Mouse (Mus musculus): ENCODE data around the gene Rasgrf1. TPM values are rescaled to one million over a fixed set of nuclear protein-coding genes. Genes with fewer than 3 reads are reported as not detected.

Gene Rasgrf1
- polyA plus RNA-seq, 2 experiments from 2014 or later = not detected

GRCm38 (mm10) chr9:89970886-89971486, 61.3 kb downstream of the Rasgrf1 start:
- ATAC-seq = no peak

- no peak for ATAC-seq
Measured at GRCm38 (mm10) chr9:89972321-89972720, 62.6 kb downstream of the Rasgrf1 start.

GRCm38 (mm10) chr9:89973856-89974255, 64.1 kb downstream of the Rasgrf1 start:
- ATAC-seq = no peak

- ATAC-seq = no peak
Measured at GRCm38 (mm10) chr9:89974463-89974931, 64.8 kb downstream of the Rasgrf1 start.

- ATAC-seq = no peak
Measured at GRCm38 (mm10) chr9:89976366-89976940, 66.7 kb downstream of the Rasgrf1 start.

- ATAC-seq = no peak
Measured at GRCm38 (mm10) chr9:89979248-89979647, 69.5 kb downstream of the Rasgrf1 start.

- ATAC-seq = no peak
Measured at GRCm38 (mm10) chr9:89982256-89982655, 72.5 kb downstream of the Rasgrf1 start.

- ATAC-seq = no peak
Measured at GRCm38 (mm10) chr9:89988053-89988452, 78.3 kb downstream of the Rasgrf1 start.

GRCm38 (mm10) chr9:89988811-89989528, 79.3 kb downstream of the Rasgrf1 start:
- ATAC-seq = no peak

- ATAC-seq = no peak
Measured at GRCm38 (mm10) chr9:90006432-90006831, 96.7 kb downstream of the Rasgrf1 start.

GRCm38 (mm10) chr9:90007094-90007493, 97.4 kb downstream of the Rasgrf1 start:
- ATAC-seq = no peak

- ATAC-seq = no peak
Measured at GRCm38 (mm10) chr9:90008138-90008537, 98.4 kb downstream of the Rasgrf1 start.

- no peak for ATAC-seq
Measured at GRCm38 (mm10) chr9:90011849-90012248, 102.1 kb downstream of the Rasgrf1 start.

GRCm38 (mm10) chr9:90014649-90015048, 104.9 kb downstream of the Rasgrf1 start:
- ATAC-seq = no peak

- no peak for ATAC-seq
Measured at GRCm38 (mm10) chr9:90016204-90016603, 106.5 kb downstream of the Rasgrf1 start.

- no peak for ATAC-seq
Measured at GRCm38 (mm10) chr9:90020866-90021265, 111.2 kb downstream of the Rasgrf1 start.

- no peak for ATAC-seq
Measured at GRCm38 (mm10) chr9:90021442-90021841, 111.7 kb downstream of the Rasgrf1 start.

- ATAC-seq = no peak
Measured at GRCm38 (mm10) chr9:90027709-90028108, 118.0 kb downstream of the Rasgrf1 start.

- no peak for ATAC-seq
Measured at GRCm38 (mm10) chr9:90033922-90034321, 124.2 kb downstream of the Rasgrf1 start.

GRCm38 (mm10) chr9:90035168-90035567, 125.5 kb downstream of the Rasgrf1 start:
- ATAC-seq = no peak

- ATAC-seq = no peak
Measured at GRCm38 (mm10) chr9:90035794-90036193, 126.1 kb downstream of the Rasgrf1 start.

- no peak for ATAC-seq
Measured at GRCm38 (mm10) chr9:90036313-90036712, 126.6 kb downstream of the Rasgrf1 start.

GRCm38 (mm10) chr9:90038535-90038934, 128.8 kb downstream of the Rasgrf1 start:
- ATAC-seq = no peak

- no peak for ATAC-seq
Measured at GRCm38 (mm10) chr9:90040916-90041315, 131.2 kb downstream of the Rasgrf1 start.
